Mouse (Mus musculus): ENCODE data around the gene Rab20.

The Rab20 gene

GRCm38 (mm10) chr8:11414304-11414703 lies 64.2 kb downstream of the Rab20 start:
- 0 out of 2 replicates have a peak, but pooled peaks have one; percentile 33 for ATAC-seq (ENCODE audit: insufficient number of reproducible peaks, low FRiP score, low TSS enrichment)

- no peak for ATAC-seq (ENCODE audit: insufficient number of reproducible peaks, low FRiP score, low TSS enrichment)
Observed at GRCm38 (mm10) chr8:11412450-11412849, 66.1 kb downstream of the Rab20 start.

- ATAC-seq (ENCODE audit: insufficient number of reproducible peaks, low FRiP score, low TSS enrichment) = no peak
Observed at GRCm38 (mm10) chr8:11411504-11412124, 66.9 kb downstream of the Rab20 start.

- ATAC-seq (ENCODE audit: insufficient number of reproducible peaks, low FRiP score, low TSS enrichment) = no peak
Observed at GRCm38 (mm10) chr8:11405722-11406481, 72.6 kb downstream of the Rab20 start.

GRCm38 (mm10) chr8:11404614-11405013 lies 73.9 kb downstream of the Rab20 start:
- no peak for ATAC-seq (ENCODE audit: insufficient number of reproducible peaks, low FRiP score, low TSS enrichment)

- no peak for ATAC-seq (ENCODE audit: insufficient number of reproducible peaks, low FRiP score, low TSS enrichment)
Observed at GRCm38 (mm10) chr8:11403813-11404212, 74.7 kb downstream of the Rab20 start.
